Mouse (Mus musculus) embryonic fibroblast, embryonic 13.5 days (primary cell): Measurements from ENCODE around the gene Tff1. TPM values are rescaled to one million over a fixed set of nuclear protein-coding genes. Genes with fewer than 3 reads are reported as not detected.

Experiments
- H3K27ac ChIP-seq: 2 replicates; pipeline ENCODE4 v1.5.1; 2012; ENCODE audit warnings: low read length, control low read depth, inconsistent platforms; ENCODE audit not compliant: insufficient read depth
- H3K4me1 ChIP-seq: 2 replicates; pipeline ENCODE4 v1.6.1; 2011; ENCODE audit warnings: low read length; ENCODE audit not compliant: control insufficient read depth, insufficient read depth
- H3K4me3 ChIP-seq: 2 replicates; pipeline ENCODE4 v1.5.1; 2011; ENCODE audit warnings: mild to moderate bottlenecking, control low read depth, low read length; ENCODE audit not compliant: insufficient read depth
- CTCF ChIP-seq: IDR thresholded peaks from 2 replicates; pipeline ENCODE4 v1.5.1; 2011; ENCODE audit warnings: mild to moderate bottlenecking, control low read depth, low read length, moderate library complexity, borderline replicate concordance; ENCODE audit not compliant: insufficient read depth
- POLR2A ChIP-seq: IDR thresholded peaks from 2 replicates; pipeline ENCODE4 v1.6.1; 2011; ENCODE audit warnings: low read depth, mild to moderate bottlenecking, control low read depth, low read length, moderate library complexity
- polyA plus RNA-seq: library from polyadenylated mRNA; stranded (reverse); fragments of >200 nt; gene quantifications from 2 replicates; pipeline ENCODE4 v1.2.4, GENCODE M21; 2011; ENCODE audit warnings: low read depth; ENCODE audit not compliant: missing spikeins, insufficient read length

Tff1 gene
- polyA plus RNA-seq, 1 experiment = not detected

DNA sequence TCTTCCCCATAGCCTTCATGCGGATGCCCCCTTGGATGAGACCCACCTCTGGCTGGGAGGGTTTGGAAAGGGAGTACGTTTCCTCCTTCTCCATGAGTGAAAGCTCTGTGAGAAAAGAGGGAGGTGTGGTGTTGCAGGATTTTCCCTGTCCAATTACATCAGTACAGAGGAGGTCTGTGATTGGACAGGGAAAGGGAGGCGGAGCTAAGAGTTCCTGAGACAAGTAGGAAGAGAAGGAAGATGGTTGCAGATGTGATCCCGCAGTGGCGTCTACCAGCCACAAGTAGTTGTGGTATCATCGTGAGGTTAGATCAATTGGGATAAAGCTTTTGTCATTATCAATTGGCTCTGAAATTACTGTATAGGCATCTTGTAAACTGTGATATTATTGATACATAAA lies 7.2 kb downstream of the Tff1 start:
- Histone ChIP-seq H3K4me3 (no peak overlapping the region), H3K27ac (no peak overlapping the region), H3K4me1 (no peaks in the 10 kb centered on the region)
- TF ChIP-seq POLR2A = no peak
- TF ChIP-seq CTCF = no peak

DNA sequence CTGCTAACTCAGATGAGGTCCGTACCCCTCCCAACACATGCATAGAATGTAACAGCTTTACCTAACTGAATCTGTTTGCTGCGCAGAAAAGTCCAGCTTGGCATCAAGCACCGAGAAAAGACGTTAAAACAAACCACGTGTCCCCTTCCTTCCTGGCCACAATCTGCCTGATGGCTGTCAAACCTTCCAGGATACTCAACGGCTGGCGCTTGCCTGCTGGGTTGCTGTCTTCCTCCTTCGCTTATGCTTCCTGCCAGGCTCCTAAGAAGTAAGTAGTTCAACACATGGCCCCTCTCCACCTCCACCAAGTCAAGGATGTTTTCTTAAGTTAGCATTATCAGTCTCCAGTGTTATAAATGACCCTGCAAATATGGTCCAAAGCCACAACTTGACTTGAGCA lies 11.3 kb downstream of the Tff1 start:
- Histone ChIP-seq H3K27ac (no peak overlapping the region), H3K4me1 (no peaks in the 10 kb centered on the region), H3K4me3 (no peak overlapping the region)
- TF ChIP-seq CTCF (no peak), POLR2A (no peak)

DNA sequence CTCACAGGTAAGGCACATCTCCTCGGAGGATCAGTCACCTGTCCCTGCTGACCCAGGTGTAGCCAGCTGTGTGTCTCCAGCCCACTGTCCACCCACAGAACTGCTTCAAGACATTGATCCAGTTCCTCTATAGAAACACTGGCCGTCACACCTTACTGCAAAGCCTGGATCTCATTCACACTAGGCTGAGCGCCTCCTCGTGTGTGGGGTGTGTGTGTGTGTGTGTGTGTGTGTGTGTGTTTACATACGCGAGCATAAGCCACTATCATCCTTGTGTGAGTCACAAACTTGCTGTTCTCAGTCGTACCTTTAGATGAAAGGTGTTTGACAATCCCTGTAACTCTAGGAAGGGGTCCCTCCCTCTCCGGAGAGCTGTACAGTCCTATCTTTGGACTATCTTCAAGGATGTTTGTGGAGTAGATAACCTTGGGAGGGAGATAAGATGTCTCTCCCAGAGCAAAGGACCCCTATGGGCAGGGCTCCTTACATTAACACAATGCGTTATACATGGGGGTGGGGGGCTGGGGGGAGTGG lies 12.0 kb downstream of the Tff1 start:
- no peak overlapping the region for H3K27ac ChIP-seq
- H3K4me3 ChIP-seq = no peak overlapping the region
- no peak for TF ChIP-seq POLR2A
- no peak for TF ChIP-seq CTCF
- H3K4me1 ChIP-seq = no peaks in the 10 kb centered on the region

DNA sequence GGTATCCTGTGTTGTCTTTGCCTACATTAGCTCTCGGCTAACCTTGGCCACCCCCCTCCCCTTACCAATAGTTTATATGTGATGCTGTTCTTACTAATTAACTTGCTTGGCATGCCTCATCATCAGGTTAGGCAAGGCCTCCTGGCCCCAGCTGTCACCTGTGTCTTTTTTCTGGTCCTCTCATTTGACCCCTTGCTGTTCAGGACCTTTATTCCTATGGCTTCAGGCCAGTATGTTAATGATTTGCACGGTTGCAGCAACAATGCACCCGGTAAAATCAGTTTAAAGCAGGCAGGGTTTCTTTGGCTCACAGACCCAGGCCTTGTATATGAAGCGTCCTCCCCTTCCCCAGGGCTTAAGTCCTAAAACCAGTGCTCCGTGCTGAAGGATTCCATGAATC lies 12.6 kb downstream of the Tff1 start:
- H3K27ac ChIP-seq = no peak overlapping the region
- no peaks in the 10 kb centered on the region for H3K4me1 ChIP-seq
- no peak overlapping the region for H3K4me3 ChIP-seq
- no peak for TF ChIP-seq POLR2A

DNA sequence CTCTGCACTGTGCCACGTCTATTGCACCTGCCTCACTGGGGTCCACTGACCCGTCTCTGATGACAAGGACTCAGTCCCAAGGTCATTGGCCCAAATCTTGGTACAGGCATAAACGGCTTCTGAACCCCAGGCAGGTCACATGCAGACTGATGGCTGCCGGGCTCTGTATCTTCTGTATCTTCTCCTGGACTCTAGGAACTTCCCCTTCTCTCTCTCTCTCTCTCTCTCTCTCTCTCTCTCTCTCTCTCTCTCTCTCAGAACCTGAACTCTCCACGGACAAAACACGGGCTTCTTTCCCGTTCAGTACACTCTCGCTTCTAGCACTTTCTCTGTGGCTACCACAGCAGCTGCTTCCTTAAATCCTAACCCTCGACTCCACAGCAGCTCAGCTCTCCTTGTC lies 19.1 kb downstream of the Tff1 start:
- no peak for TF ChIP-seq CTCF
- no peak for TF ChIP-seq POLR2A

DNA sequence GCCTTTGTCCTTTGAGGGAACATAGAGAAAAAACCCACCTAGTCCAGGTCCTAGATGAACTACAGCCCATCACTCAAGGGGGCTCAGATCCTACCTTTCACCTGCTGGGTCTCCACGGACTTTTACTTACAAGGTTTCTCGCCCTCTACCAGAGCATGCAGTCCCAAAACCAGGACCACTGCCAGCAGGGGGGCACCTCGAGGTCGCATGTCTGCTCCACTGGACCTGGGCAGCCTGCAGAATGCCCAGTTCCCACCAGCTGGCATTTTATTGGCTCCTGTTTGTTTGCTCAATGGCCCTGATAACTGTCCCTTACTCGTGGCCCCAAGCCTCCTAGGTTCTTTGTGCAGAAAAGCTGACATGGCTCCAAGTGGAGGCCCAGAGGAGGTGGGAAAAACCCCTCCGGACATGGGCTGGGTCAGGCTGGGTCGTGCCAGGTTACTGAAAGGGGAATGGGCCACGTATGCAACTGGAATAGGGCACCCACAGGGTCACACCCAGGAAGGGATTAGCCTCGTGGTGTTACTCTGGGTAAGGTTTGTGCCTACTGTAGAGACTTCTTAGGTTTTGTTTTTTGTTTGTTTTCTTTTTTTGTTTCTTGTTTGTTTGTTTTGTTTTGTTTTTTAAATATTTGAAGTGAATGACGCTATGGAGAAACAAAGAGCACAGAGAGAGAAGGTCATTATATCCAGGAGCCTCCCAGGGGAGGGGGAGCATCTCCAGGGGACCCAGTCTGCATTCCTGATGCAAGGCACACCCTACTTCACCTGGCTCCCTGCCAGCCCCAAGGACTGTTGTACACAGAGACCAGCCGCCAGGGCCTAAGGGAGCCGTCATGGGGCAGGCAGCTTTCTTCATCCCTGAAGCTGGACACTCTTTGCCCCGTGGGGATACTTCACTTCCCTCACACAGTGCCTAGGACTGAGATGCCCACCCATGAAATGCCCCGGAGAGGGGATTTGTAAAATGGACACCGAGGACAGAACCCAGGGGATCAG lies 20.7 kb downstream of the Tff1 start, which contains the start of gene Tff2:
Tff2 (minus strand) TSS at position 243 of the 998 bp plus-strand sequence.
- no peaks in the 10 kb centered on the region for H3K4me1 ChIP-seq
- H3K27ac ChIP-seq = no peak within 1 kb of the TSS
- H3K4me3 ChIP-seq = no peak within 1 kb of the TSS
- TF ChIP-seq POLR2A = no peak
- TF ChIP-seq CTCF = no peak

More for the DNA sequence above, 19.1 kb downstream of the Tff1 start:
- no peak overlapping the region for H3K27ac ChIP-seq
- no peaks in the 10 kb centered on the region for H3K4me1 ChIP-seq
- no peak overlapping the region for H3K4me3 ChIP-seq

DNA sequence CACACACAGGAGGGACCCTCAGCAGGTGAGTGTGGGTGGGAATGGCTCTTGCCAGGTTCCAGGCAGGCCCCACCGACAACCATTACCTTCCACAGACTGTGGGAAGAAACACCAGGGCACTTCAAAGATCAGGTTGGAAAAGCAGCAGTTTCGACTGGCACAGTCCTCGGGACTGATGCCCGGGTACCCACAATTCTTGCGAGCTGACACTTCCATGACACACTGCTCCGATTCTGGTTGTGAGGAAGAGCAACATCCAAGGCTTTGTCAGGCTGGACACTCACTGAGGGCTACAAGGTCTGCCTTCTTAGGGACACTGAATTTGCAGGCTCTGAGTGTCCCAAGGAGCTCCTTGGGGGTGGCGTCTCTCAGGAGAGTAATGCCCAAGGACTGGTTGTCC lies 23.0 kb downstream of the Tff1 start:
- TF ChIP-seq POLR2A (no peak), CTCF (no peak)
- no peaks in the 10 kb centered on the region for H3K4me1 ChIP-seq
- H3K4me3 ChIP-seq = no peak overlapping the region
- no peak overlapping the region for H3K27ac ChIP-seq

DNA sequence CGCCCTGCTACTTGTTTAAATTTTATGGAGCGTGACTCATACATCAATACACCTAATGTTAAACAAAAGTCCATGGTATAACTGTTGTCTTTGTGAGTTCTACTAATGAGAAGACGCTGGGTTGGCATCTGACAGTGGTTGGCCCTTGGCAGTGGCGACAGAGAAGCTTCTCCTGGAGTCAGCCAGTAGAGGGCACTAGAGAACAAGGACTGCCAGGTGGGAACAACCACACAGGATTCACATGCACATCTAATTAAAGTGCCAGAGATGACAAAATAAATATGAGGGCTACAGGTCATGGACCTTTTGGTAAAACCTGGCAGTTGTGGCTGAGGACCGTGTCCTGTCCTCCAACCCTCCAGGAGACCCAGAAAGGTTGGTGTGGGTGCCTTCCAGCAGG lies 26.7 kb downstream of the Tff1 start:
- H3K27ac ChIP-seq = no peak overlapping the region
- H3K4me3 ChIP-seq = no peak overlapping the region
- TF ChIP-seq CTCF (peak; percentile 60), POLR2A (no peak)
- H3K4me1 ChIP-seq = no peaks in the 10 kb centered on the region

DNA sequence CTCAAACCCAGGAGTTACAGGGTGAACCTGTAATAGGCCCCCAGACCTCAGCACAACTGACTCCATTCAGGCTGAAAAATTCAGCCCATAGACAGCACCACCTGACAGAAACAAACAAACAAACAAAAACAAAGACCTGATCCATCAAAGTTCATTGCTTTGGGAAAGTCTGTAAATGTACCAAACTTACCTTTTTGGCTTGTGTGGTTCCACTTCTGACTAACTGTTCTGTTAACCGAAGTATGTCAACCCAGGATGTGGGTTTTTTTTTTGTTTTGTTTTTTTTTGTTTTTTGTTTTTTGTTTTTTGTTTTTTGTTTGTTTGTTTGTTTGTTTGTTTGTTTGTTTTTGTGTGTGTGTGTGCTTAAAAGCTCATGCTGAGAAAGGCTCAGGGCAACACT lies 28.3 kb downstream of the Tff1 start:
- no peaks in the 10 kb centered on the region for H3K4me1 ChIP-seq
- H3K27ac ChIP-seq = no peak overlapping the region
- TF ChIP-seq CTCF (no peak), POLR2A (no peak)
- H3K4me3 ChIP-seq = no peak overlapping the region

DNA sequence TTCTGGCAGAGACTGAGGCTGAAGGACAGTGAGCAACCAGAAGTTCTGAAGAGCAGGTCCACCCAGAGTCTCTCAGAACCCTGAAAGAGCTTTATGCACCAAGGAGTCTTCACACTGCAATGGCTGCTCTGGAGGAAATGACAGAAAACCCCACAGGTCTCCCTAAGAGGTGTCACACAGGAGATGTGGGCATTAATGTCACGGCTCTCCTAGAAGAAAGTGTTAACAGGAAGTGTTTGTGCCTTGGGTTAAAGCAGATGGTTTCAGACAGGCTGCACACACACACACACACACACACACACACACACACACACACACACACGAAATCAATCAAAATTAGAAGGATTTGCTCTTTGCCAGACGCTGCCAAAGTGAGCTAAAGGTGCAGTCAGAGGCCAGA lies 28.8 kb downstream of the Tff1 start:
- Histone ChIP-seq H3K27ac (no peak overlapping the region), H3K4me1 (no peaks in the 10 kb centered on the region), H3K4me3 (no peak overlapping the region)
- TF ChIP-seq CTCF (no peak), POLR2A (no peak)
